Mouse (Mus musculus) CH12.LX (cell line): ENCODE measurements around the gene Gabpb2. TPM values are rescaled to one million over a fixed set of nuclear protein-coding genes. Genes with fewer than 3 reads are reported as not detected.

Experiments used
- DNase-seq: peaks from one replicate; pipeline ENCODE4 v3.0.0-alpha.2; 2013; ENCODE audit errors: extremely low read depth
- H3K27ac ChIP-seq: 2 replicates; pipeline ENCODE4 v1.5.1; 2012; ENCODE audit warnings: low read depth, mild to moderate bottlenecking, control low read depth, moderate library complexity; ENCODE audit not compliant: insufficient read depth
- H3K27me3 ChIP-seq: replicated peaks from 2 replicates; pipeline ENCODE3; 2012; ENCODE audit warnings: inconsistent platforms
- H3K36me3 ChIP-seq, 2 experiments: replicated peaks in 1 of 2; 2 replicates each; pipeline versions ENCODE3 to v1.6.1; 2012; ENCODE audit warnings: inconsistent platforms in 1 of 2, low read length in 1 of 2, mild to moderate bottlenecking in 1 of 2, mixed read lengths in 1 of 2, moderate library complexity in 1 of 2; ENCODE audit not compliant: control insufficient read depth in 1 of 2, insufficient read depth in 1 of 2
- H3K4me1 ChIP-seq, 2 experiments: 2 replicates each; pipeline ENCODE4 v1.6.1; 2012; ENCODE audit warnings: inconsistent platforms in 1 of 2, moderate library complexity in 1 of 2; ENCODE audit not compliant: insufficient read depth in 2 of 2, control insufficient read depth in 1 of 2
- H3K4me2 ChIP-seq: 2 replicates; pipeline ENCODE4 v1.6.1; 2012; ENCODE audit warnings: low read depth, mild to moderate bottlenecking, control low read depth; ENCODE audit not compliant: poor library complexity, insufficient read depth, severe bottlenecking
- H3K4me3 ChIP-seq, 3 experiments: fragments of 150-350 bp in 1 of 3; sonication (generic) in 1 of 3; replicated peaks in 1 of 3; 2 replicates each; pipeline versions ENCODE3 to v1.5.1; 2011 to 2012; ENCODE audit warnings: low read depth in 2 of 3, low read length in 2 of 3, mild to moderate bottlenecking in 2 of 3, moderate library complexity in 2 of 3, control low read depth in 1 of 3, improper control_type of control experiment in 1 of 3, inconsistent platforms in 1 of 3, mixed read lengths in 1 of 3; ENCODE audit not compliant: poor library complexity in 1 of 3
- H3K79me2 ChIP-seq: replicated peaks from 2 replicates; pipeline ENCODE4 v1.6.1; 2012; ENCODE audit warnings: mild to moderate bottlenecking, moderate library complexity; ENCODE audit not compliant: control insufficient read depth, poor library complexity, insufficient read depth, severe bottlenecking; ENCODE audit errors: extremely low read depth
- H3K9ac ChIP-seq: 2 replicates; pipeline ENCODE4 v1.6.1; 2012; ENCODE audit warnings: low read depth, mild to moderate bottlenecking, control low read depth, moderate library complexity; ENCODE audit not compliant: insufficient read depth
- H3K9me3 ChIP-seq: replicated peaks from 2 replicates; pipeline ENCODE3; 2012; ENCODE audit warnings: low read length, inconsistent platforms, mixed read lengths
- BHLHE40 ChIP-seq: IDR thresholded peaks from 2 replicates; pipeline ENCODE4 v1.6.1; 2011; ENCODE audit warnings: mild to moderate bottlenecking, low read depth, low read length, improper control_type of control experiment
- CHD2 ChIP-seq: IDR thresholded peaks from 2 replicates; pipeline ENCODE4 v1.6.1; 2011; ENCODE audit warnings: low read length, improper control_type of control experiment
- ELF1 ChIP-seq: IDR thresholded peaks from 2 replicates; pipeline ENCODE4 v1.6.1; 2014; ENCODE audit warnings: low read depth, mild to moderate bottlenecking, inconsistent platforms, low read length, improper control_type of control experiment
- ETS1 ChIP-seq: conservative IDR thresholded peaks from 2 replicates; pipeline ENCODE4 v1.6.1; 2012; ENCODE audit warnings: low read depth, mild to moderate bottlenecking, inconsistent platforms, low read length, improper control_type of control experiment, moderate library complexity
- HCFC1 ChIP-seq: IDR thresholded peaks from 2 replicates; pipeline ENCODE4 v1.6.1; 2012; ENCODE audit warnings: low read depth, mild to moderate bottlenecking, inconsistent platforms, low read length, improper control_type of control experiment
- JUN ChIP-seq: IDR thresholded peaks from 2 replicates; pipeline ENCODE4 v1.6.1; 2011; ENCODE audit warnings: low read depth, mild to moderate bottlenecking, low read length, improper control_type of control experiment, moderate library complexity; ENCODE audit not compliant: insufficient read depth
- MAX ChIP-seq: IDR thresholded peaks from 2 replicates; pipeline ENCODE4 v1.6.1; 2011; ENCODE audit warnings: low read length, improper control_type of control experiment
- MAZ ChIP-seq: IDR thresholded peaks from 2 replicates; pipeline ENCODE4 v1.6.1; 2012; ENCODE audit warnings: low read depth, mild to moderate bottlenecking, inconsistent platforms, low read length, improper control_type of control experiment, moderate library complexity
- NRF1 ChIP-seq: IDR thresholded peaks from 2 replicates; pipeline ENCODE4 v1.6.1; 2014; ENCODE audit warnings: low read depth, mild to moderate bottlenecking, inconsistent platforms, low read length, improper control_type of control experiment, moderate library complexity
- POLR2A ChIP-seq: IDR thresholded peaks from 2 replicates; pipeline ENCODE4 v1.6.1; 2011; ENCODE audit warnings: low read depth, mild to moderate bottlenecking, improper control_type of control experiment, low read length
- POLR2AphosphoS2 ChIP-seq: IDR thresholded peaks from 2 replicates; pipeline ENCODE4 v1.6.1; 2011; ENCODE audit warnings: low read depth, low read length, improper control_type of control experiment
- RCOR1 ChIP-seq: conservative IDR thresholded peaks from 2 replicates; pipeline ENCODE4 v1.6.1; 2012; ENCODE audit warnings: low read depth, mild to moderate bottlenecking, inconsistent platforms, low read length, improper control_type of control experiment
- SIN3A ChIP-seq: IDR thresholded peaks from 2 replicates; pipeline ENCODE4 v1.6.1; 2012; ENCODE audit warnings: low read length, improper control_type of control experiment, inconsistent platforms
- SMC3 ChIP-seq: IDR thresholded peaks from 2 replicates; pipeline ENCODE4 v1.6.1; 2011; ENCODE audit warnings: low read depth, low read length, improper control_type of control experiment
- TBP ChIP-seq: conservative IDR thresholded peaks from 2 replicates; pipeline ENCODE4 v1.6.1; 2011; ENCODE audit warnings: low read depth, low read length, improper control_type of control experiment
- TCF12 ChIP-seq: IDR thresholded peaks from 2 replicates; pipeline ENCODE4 v1.6.1; 2014; ENCODE audit warnings: low read depth, mild to moderate bottlenecking, inconsistent platforms, low read length, improper control_type of control experiment
- UBTF ChIP-seq: IDR thresholded peaks from 2 replicates; pipeline ENCODE4 v1.6.1; 2012; ENCODE audit warnings: low read depth, mild to moderate bottlenecking, inconsistent platforms, low read length, improper control_type of control experiment, moderate library complexity
- ZKSCAN1 ChIP-seq: IDR thresholded peaks from 2 replicates; pipeline ENCODE4 v1.6.1; 2012; ENCODE audit warnings: low read depth, inconsistent platforms, low read length, improper control_type of control experiment, borderline replicate concordance
- dilution Hi-C: fragments of 300-500 bp; cut with MboI; formaldehyde crosslinking; loops from 2 replicates; pipeline ENCODE4 v1.14.3; 2020; ENCODE audit warnings: low sequenced_read_pairs; ENCODE audit not compliant: extremely low pct_unique_long_range_greater_than_20kb, extremely low pct_ligation_motif_present
- in situ Hi-C: fragments of 300-500 bp; cut with MboI; formaldehyde crosslinking; loops from 3 replicates; pipeline ENCODE4 v1.14.3; 2019; ENCODE audit warnings: low sequenced_read_pairs, low pct_ligation_motif_present, low pct_unique_long_range_greater_than_20kb, mixed read lengths
- polyA plus RNA-seq: library from polyadenylated mRNA; unstranded; fragments of >175 nt; gene quantifications from 2 replicates; pipeline ENCODE4 v1.2.1, GENCODE M21; 2012; ENCODE audit warnings: low read depth; ENCODE audit not compliant: insufficient read length
- total RNA-seq, 2 experiments: library from RNA; depleted of rRNA; stranded (reverse); fragments of 300-350 nt in 1 of 2; fragments of >200 nt in 1 of 2; gene quantifications; 2 replicates each; pipeline ENCODE4 v1.2.3; 2012 to 2014

Gabpb2 gene
- total and polyA plus RNA-seq, 3 experiments = 14.7 to 20.6 (median 16.6) TPM

GRCm38 (mm10) chr3:95246465-95247231, 28.9 kb upstream of the Gabpb2 start:
- H3K4me3 ChIP-seq = no peak overlapping the region
- H3K9ac ChIP-seq = no peak overlapping the region
- no peak overlapping the region for H3K4me2 ChIP-seq
- H3K9me3 ChIP-seq = no peaks in the 10 kb centered on the region
- no peak overlapping the region for H3K27ac ChIP-seq
- peaks cover 0 to 11% of the 10 kb centered on the region in 2 experiments for H3K36me3 ChIP-seq
- dilution Hi-C loops = no loop called here
- H3K79me2 ChIP-seq = no peaks in the 10 kb centered on the region
- H3K27me3 ChIP-seq = no peaks in the 10 kb centered on the region
- in situ Hi-C loops = no loop called here
- no peak for DNase-seq
- no peak for TF ChIP-seq MAX
- peaks cover 0 to 4% of the 10 kb centered on the region in 2 experiments; a peak in 2 of 4 replicates for H3K4me1 ChIP-seq

DNA sequence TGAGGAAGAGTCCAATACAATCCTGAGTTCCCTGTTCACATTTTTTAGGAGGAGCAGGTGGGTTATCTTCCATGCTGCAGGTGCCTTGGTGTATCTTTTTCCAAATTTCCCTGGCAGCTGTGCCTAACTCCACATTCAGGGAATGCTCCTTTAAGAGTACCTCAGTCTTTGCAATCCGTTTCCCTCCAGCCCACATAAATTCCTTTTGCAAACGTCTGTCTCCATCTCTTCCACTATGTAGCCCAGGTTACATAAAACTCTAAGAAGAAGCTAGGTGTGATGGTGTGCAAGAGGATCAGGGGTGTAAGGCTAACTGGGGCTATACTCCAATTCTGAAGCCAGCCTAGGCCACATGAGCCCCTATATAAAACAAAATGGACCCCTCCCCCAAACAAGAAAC, 25.4 kb upstream of the Gabpb2 start:
- H3K4me1 ChIP-seq = no peaks in the 10 kb centered on the region
- H3K36me3 ChIP-seq = peaks cover 2 to 22% of the 10 kb centered on the region in 2 experiments
- H3K9ac ChIP-seq = no peak overlapping the region
- dilution Hi-C loops = no loop called here
- H3K27ac ChIP-seq = no peak overlapping the region
- no peaks in the 10 kb centered on the region for H3K9me3 ChIP-seq
- in situ Hi-C loops = no loop called here
- no peaks in the 10 kb centered on the region for H3K79me2 ChIP-seq
- H3K27me3 ChIP-seq = no peaks in the 10 kb centered on the region
- no peak overlapping the region for H3K4me3 ChIP-seq
- H3K4me2 ChIP-seq = no peak overlapping the region
- no peak for TF ChIP-seq MAZ
- TF ChIP-seq ETS1 = no peak
- TF ChIP-seq MAX = no peak
- no peak for TF ChIP-seq CHD2
- TF ChIP-seq NRF1 = no peak
- no peak for TF ChIP-seq BHLHE40
- TF ChIP-seq POLR2AphosphoS2 = no peak
- TF ChIP-seq TBP = no peak
- no peak for DNase-seq

DNA sequence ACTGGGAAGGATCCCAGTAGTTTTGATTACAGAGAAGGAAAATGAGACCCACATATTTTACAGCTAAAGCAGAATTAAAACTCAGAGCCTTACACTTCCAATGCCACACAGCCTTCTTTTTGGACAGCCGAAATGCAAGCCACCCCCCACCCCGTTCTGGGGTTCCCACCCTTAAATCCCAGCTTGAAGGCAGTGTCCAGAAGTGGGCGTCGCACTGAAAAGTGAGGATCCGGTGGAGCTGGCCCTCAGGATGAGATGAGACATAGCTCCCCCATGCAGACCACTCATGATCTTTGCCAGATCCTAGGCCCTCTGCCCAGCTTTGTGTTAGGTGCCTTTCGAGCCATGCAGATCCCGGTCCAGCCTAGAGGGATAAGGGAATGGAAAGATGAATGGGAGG, 23.8 kb upstream of the Gabpb2 start, which contains the start of gene Gm128:
Gene Gm128 (minus strand): TSS at position 101 of the 400 bp plus-strand sequence.
- TF ChIP-seq TCF12 (no peak), ZKSCAN1 (no peak), CHD2 (no peak), ELF1 (no peak), POLR2A (no peak), JUN (no peak), RCOR1 (no peak), POLR2AphosphoS2 (no peak), SMC3 (no peak), UBTF (no peak), BHLHE40 (no peak), SIN3A (no peak), HCFC1 (no peak)
- Histone ChIP-seq H3K4me2 (no peak within 1 kb of the TSS), H3K36me3 (peaks cover 11 to 36% of the 10 kb centered on the region in 2 experiments), H3K27me3 (no peaks in the 10 kb centered on the region), H3K4me3 (no peak within 1 kb of the TSS), H3K27ac (no peak within 1 kb of the TSS), H3K9me3 (no peaks in the 10 kb centered on the region), H3K4me1 (no peaks in the 10 kb centered on the region), H3K9ac (no peak within 1 kb of the TSS), H3K79me2 (no peaks in the 10 kb centered on the region)
- in situ Hi-C loops = no loop called here
- no peak for DNase-seq
- dilution Hi-C loops = no loop called here
